Mouse (Mus musculus) hindbrain, postnatal 0 days (tissue): ENCODE measurements around the gene Gkn2. TPM values are rescaled to one million over a fixed set of nuclear protein-coding genes. Genes with fewer than 3 reads are reported as not detected.

Experiments
- ATAC-seq: fragments of 200-750 bp; cut with Nextera tagmentation; 2 replicates; pipeline ENCODE4 v1.8.0; 2017; ENCODE audit warnings: mild to moderate bottlenecking, moderate TSS enrichment, moderate library complexity
- DNase-seq: peaks from one replicate; pipeline ENCODE4 v3.0.0-alpha.2; 2015; ENCODE audit warnings: low spot score
- H3K27ac ChIP-seq: fragments of 300-500 bp; sonication (generic); 2 replicates; pipeline ENCODE4 v1.5.1; 2014; ENCODE audit warnings: mild to moderate bottlenecking
- H3K27me3 ChIP-seq: fragments of 300-500 bp; sonication (generic); 2 replicates; pipeline ENCODE4 v1.6.1; 2014; ENCODE audit warnings: low read length, mixed read lengths; ENCODE audit not compliant: insufficient read depth
- H3K36me3 ChIP-seq: fragments of 300-500 bp; sonication (generic); 2 replicates; pipeline ENCODE4 v1.6.1; 2014; ENCODE audit warnings: low read length, mixed read lengths; ENCODE audit not compliant: insufficient read depth
- H3K4me1 ChIP-seq: fragments of 300-500 bp; sonication (generic); 2 replicates; pipeline ENCODE4 v1.6.1; 2014; ENCODE audit warnings: antibody characterized with exemption, low read length, mixed read lengths; ENCODE audit not compliant: insufficient read depth
- H3K4me2 ChIP-seq: fragments of 300-500 bp; sonication (generic); 2 replicates; pipeline ENCODE4 v1.6.1; 2014; ENCODE audit warnings: low read depth, mild to moderate bottlenecking, low read length, moderate library complexity, mixed read lengths
- H3K4me3 ChIP-seq: fragments of 300-500 bp; sonication (generic); 2 replicates; pipeline ENCODE4 v1.5.1; 2014; ENCODE audit warnings: low read length
- H3K9ac ChIP-seq: fragments of 300-500 bp; sonication (generic); replicated peaks from 2 replicates; pipeline ENCODE4 v1.6.1; 2014; ENCODE audit warnings: mild to moderate bottlenecking, low read length, moderate library complexity, mixed read lengths
- H3K9me3 ChIP-seq: fragments of 300-500 bp; sonication (generic); 2 replicates; pipeline ENCODE4 v1.6.1; 2016; ENCODE audit warnings: low read length, mixed read lengths
- CTCF ChIP-seq: IDR thresholded peaks from 2 replicates; pipeline ENCODE4 v1.5.1; 2016; ENCODE audit warnings: antibody characterized with exemption, control low read depth, low read depth
- WGBS: fragments of 180-500 bp; shearing (Covaris S2); extraction: QIAGEN DNeasy Blood & Tissue Kit; methylation state at CpG from one replicate; pipeline ENCODE4 v1.1.7; 2014; 5-methylcytosine and 5-hydroxymethylcytosine counted together
- polyA plus RNA-seq: library from polyadenylated mRNA; unstranded; fragments of >200 nt; fragmentation: Nextera tagmentation; extraction: Ambion mirVana; gene quantifications from 2 replicates; pipeline ENCODE4 v1.2.1, GENCODE M21; 2015
- total RNA-seq: library from RNA; depleted of rRNA; stranded (reverse); fragments of >200 nt; gene quantifications from 2 replicates; pipeline ENCODE4 v1.2.3, GENCODE M21; 2014; rRNA removed

Gkn2 gene
- total and polyA plus RNA-seq, 2 experiments from 2014 or later: not detected

GRCm38 (mm10) chr6:87427616-87428015 is 54.5 kb downstream of the Gkn2 start:
- DNase-seq (peak; percentile 13), ATAC-seq (no peak)
- Histone ChIP-seq H3K27me3 (no peaks in the 10 kb centered on the region), H3K9ac (no peak overlapping the region), H3K4me2 (no peak overlapping the region), H3K4me1 (no peaks in the 10 kb centered on the region), H3K36me3 (no peaks in the 10 kb centered on the region), H3K9me3 (no peaks in the 10 kb centered on the region), H3K27ac (no peak overlapping the region), H3K4me3 (no peak overlapping the region)
- WGBS: 44% methylated on average over 8 of the region's 8 CpGs
- TF ChIP-seq CTCF: no peak

- H3K4me3 ChIP-seq: no peak within 1 kb of the TSS
- no peaks in the 10 kb centered on the region for H3K4me1 ChIP-seq
- no peaks in the 10 kb centered on the region for H3K27me3 ChIP-seq
- no peak for TF ChIP-seq CTCF
- ATAC-seq (no peak), DNase-seq (no peak)
- no peak within 1 kb of the TSS for H3K9ac ChIP-seq
- H3K27ac ChIP-seq: no peak within 1 kb of the TSS
- H3K4me2 ChIP-seq: no peak within 1 kb of the TSS
- WGBS: 77% methylated on average over 7 of the region's 7 CpGs
- H3K9me3 ChIP-seq: no peaks in the 10 kb centered on the region
- H3K36me3 ChIP-seq: no peaks in the 10 kb centered on the region
Observed at GRCm38 (mm10) chr6:87428487-87429044, 55.4 kb downstream of the Gkn2 start, which contains the start of gene Bmp10. Gene Bmp10 (plus strand): TSS chr6:87428994.

Other genes starting within 250 kb of the Gkn2 start
- 17.9 and 24.5 TPM in 2 replicates for gene Antxr1, start 37.5 kb upstream of the Gkn2 start, total RNA-seq
- 4.0 and 4.2 TPM in 2 replicates for gene Antxr1, start 37.5 kb upstream of the Gkn2 start, polyA plus RNA-seq
- gene Gkn1, start 22.4 kb upstream of the Gkn2 start, total RNA-seq: not detected in 2 replicates
- not detected in 2 replicates for gene Gkn1, start 22.4 kb upstream of the Gkn2 start, polyA plus RNA-seq
- not detected in 2 replicates for gene Gkn3, start 15.6 kb downstream of the Gkn2 start, total RNA-seq
- gene Gkn3, start 15.6 kb downstream of the Gkn2 start, polyA plus RNA-seq: 0.63 and 0.86 TPM in 2 replicates
- gene Bmp10, start 55.6 kb downstream of the Gkn2 start, total RNA-seq: 0.05 TPM in 1 of 2 replicates, not detected in the other
- gene Bmp10, start 55.6 kb downstream of the Gkn2 start, polyA plus RNA-seq: not detected in 2 replicates
- gene Arhgap25, start 159.9 kb downstream of the Gkn2 start, total RNA-seq: 1.3 and 1.9 TPM in 2 replicates
- 1.8 and 1.9 TPM in 2 replicates for gene Arhgap25, start 159.9 kb downstream of the Gkn2 start, polyA plus RNA-seq
- gene Prokr1, start 217.4 kb downstream of the Gkn2 start, total RNA-seq: 3.6 and 4.5 TPM in 2 replicates
- gene Prokr1, start 217.4 kb downstream of the Gkn2 start, polyA plus RNA-seq: 0.89 and 1.0 TPM in 2 replicates